Mouse (Mus musculus) lung, adult 2 months (tissue): ENCODE data around the gene Prex1. TPM values are rescaled to one million over a fixed set of nuclear protein-coding genes. Genes with fewer than 3 reads are reported as not detected.

Experiments used
- DNase-seq: peaks from one replicate; pipeline ENCODE4 v3.0.0; 2022
- H3K4me1 ChIP-seq: fragments of 200-500 bp; 2 replicates; pipeline ENCODE4 v1.6.1; 2011; ENCODE audit warnings: low read length; ENCODE audit not compliant: control insufficient read depth, insufficient read depth
- H3K4me3 ChIP-seq: fragments of 200-500 bp; replicated peaks from 2 replicates; pipeline ENCODE3; 2011; ENCODE audit warnings: low read depth, mild to moderate bottlenecking, control low read depth, low read length; ENCODE audit errors: extremely low read depth
- CTCF ChIP-seq: fragments of 200-500 bp; IDR thresholded peaks from 2 replicates; pipeline ENCODE4 v1.5.1; 2011; ENCODE audit warnings: mild to moderate bottlenecking, low read length, control low read depth; ENCODE audit not compliant: insufficient read depth
- POLR2A ChIP-seq: fragments of 200-500 bp; IDR thresholded peaks from 2 replicates; pipeline ENCODE4 v1.6.1; 2011; ENCODE audit warnings: low read depth, mild to moderate bottlenecking, control low read depth, low read length, borderline replicate concordance; ENCODE audit errors: extremely low read depth
- WGBS: fragments of 180-500 bp; shearing (Covaris S2); methylation state at CpG from one replicate; pipeline ENCODE4 v1.1.7; 2018; 5-methylcytosine and 5-hydroxymethylcytosine counted together
- polyA plus RNA-seq: library from polyadenylated mRNA; depleted of rRNA; stranded (reverse); fragments of >200 nt; gene quantifications from 2 replicates; pipeline ENCODE4 v1.2.3, GENCODE M21; 2012

The Prex1 gene
- polyA plus RNA-seq, 1 experiment, result 61.1 TPM

GRCm38 (mm10) chr2:166727790-166728189 is 14.2 kb upstream of the Prex1 start:
- no peaks in the 10 kb centered on the region for H3K4me1 ChIP-seq
- DNase-seq, result no peak
- whole genome bisulfite sequencing, result 87% methylated on average over 10 of the region's 10 CpGs
- H3K4me3 ChIP-seq, result no peak overlapping the region
- TF ChIP-seq CTCF, result no peak
- TF ChIP-seq POLR2A, result no peak

- 48% methylated on average over 6 of the region's 6 CpGs for WGBS
- no peaks in the 10 kb centered on the region for H3K4me1 ChIP-seq
Observed at GRCm38 (mm10) chr2:166726891-166727290, 13.3 kb upstream of the Prex1 start.

GRCm38 (mm10) chr2:166720416-166720815 is 6.8 kb upstream of the Prex1 start:
- Histone ChIP-seq H3K4me1 (no peaks in the 10 kb centered on the region), H3K4me3 (no peak overlapping the region)
- no peak for DNase-seq
- WGBS, result 68% methylated on average over 3 of the region's 3 CpGs
- TF ChIP-seq CTCF, result no peak
- TF ChIP-seq POLR2A, result no peak

More at GRCm38 (mm10) chr2:166726891-166727290, 13.3 kb upstream of the Prex1 start:
- no peak overlapping the region for H3K4me3 ChIP-seq
- DNase-seq, result no peak
- TF ChIP-seq CTCF (no peak), POLR2A (no peak)

GRCm38 (mm10) chr2:166719930-166720305 is 6.3 kb upstream of the Prex1 start:
- H3K4me1 ChIP-seq, result no peaks in the 10 kb centered on the region
- 64% methylated on average over 2 of the region's 2 CpGs for WGBS
- H3K4me3 ChIP-seq, result no peak overlapping the region
- DNase-seq, result no peak
- TF ChIP-seq CTCF, result no peak
- TF ChIP-seq POLR2A, result no peak

- Histone ChIP-seq H3K4me1 (peaks cover 2% of the 10 kb centered on the region; the same call in 1 of the 2 replicates), H3K4me3 (no peak overlapping the region)
- WGBS, result 93% methylated on average over 1 of the region's 1 CpGs
- TF ChIP-seq CTCF (no peak), POLR2A (no peak)
- DNase-seq, result no peak
Observed at GRCm38 (mm10) chr2:166719301-166719929, 5.8 kb upstream of the Prex1 start.

GRCm38 (mm10) chr2:166716067-166716466 is 2.4 kb upstream of the Prex1 start:
- TF ChIP-seq CTCF, result no peak
- TF ChIP-seq POLR2A, result no peak
- peaks cover 7% of the 10 kb centered on the region for H3K4me1 ChIP-seq
- WGBS, result 86% methylated on average over 7 of the region's 7 CpGs
- no peak for DNase-seq
- no peak overlapping the region for H3K4me3 ChIP-seq

- peaks cover 10% of the 10 kb centered on the region for H3K4me1 ChIP-seq
- whole genome bisulfite sequencing, result 6% methylated on average over 11 of the region's 11 CpGs
- no peak for DNase-seq
- H3K4me3 ChIP-seq, result peak overlapping the region; percentile 90
- TF ChIP-seq POLR2A (no peak), CTCF (no peak)
Observed at GRCm38 (mm10) chr2:166714427-166714699, 731 bp upstream of the Prex1 start.

GRCm38 (mm10) chr2:166712801-166713689 is 587 bp downstream of the Prex1 start:
- H3K4me3 ChIP-seq, result peak overlapping the region; percentile 81
- peaks cover 10% of the 10 kb centered on the region for H3K4me1 ChIP-seq
- no peak for TF ChIP-seq CTCF
- no peak for TF ChIP-seq POLR2A
- no peak for DNase-seq
- WGBS, result under 1% methylated on average over 64 of the region's 64 CpGs

GRCm38 (mm10) chr2:166712310-166712709 is 1.3 kb downstream of the Prex1 start:
- DNase-seq, result no peak
- TF ChIP-seq CTCF, result no peak
- Histone ChIP-seq H3K4me1 (peaks cover 10% of the 10 kb centered on the region), H3K4me3 (peak overlapping the region; percentile 81)
- 2% methylated on average over 4 of the region's 4 CpGs for WGBS

GRCm38 (mm10) chr2:166711681-166712132 is 1.9 kb downstream of the Prex1 start:
- no peak overlapping the region for H3K4me3 ChIP-seq
- TF ChIP-seq POLR2A (no peak), CTCF (no peak)
- WGBS, result 45% methylated on average over 7 of the region's 7 CpGs
- DNase-seq, result no peak
- peaks cover 10% of the 10 kb centered on the region for H3K4me1 ChIP-seq
